10 mouse cellular contexts compared by ENCODE assay signal in genomic region chr6:51998409-51999156, GRCm38 (mm10). TPM values are rescaled to one million over a fixed set of nuclear protein-coding genes. Genes with fewer than 3 reads are reported as not detected.
DNase-seq lines count a peak whose midpoint lies in the region; ATAC-seq lines count a peak whose summit lies in the region.
"Had no signal": no experiment of that assay in that cellular context is flagged by ENCODE, and none has a peak within 500 bp of the region (broad histone marks: within the 10 kb centered on the region; RNA-seq: fewer than 3 reads in every experiment).

No protein-coding gene starts in this region.

- 46% methylated on average over 7 of the region's 7 CpGs for WGBS in limb, embryonic 11.5 days
- 52% methylated on average over 7 of the region's 7 CpGs for WGBS in limb, embryonic 10.5 days

- H3K4me1 ChIP-seq in limb, embryonic 11.5 days (ENCODE audit: control insufficient read depth, insufficient read depth, low read length) = no peaks in the 10 kb centered on the region
- peaks cover 2% of the 10 kb centered on the region; the same call in 1 of the 2 replicates for H3K4me1 ChIP-seq in limb, embryonic 10.5 days
- H3K4me1 ChIP-seq: heart, embryonic 12.5 days; limb, embryonic 15.5 days had no signal

- H3K4me2 ChIP-seq in limb, embryonic 11.5 days (ENCODE audit: low read depth, severe bottlenecking) = no peak overlapping the region
- H3K4me2 ChIP-seq: heart, embryonic 12.5 days; limb, embryonic 15.5 days had no signal

- H3K9me3 ChIP-seq in limb, embryonic 11.5 days (ENCODE audit: control insufficient read depth, low read length) = no peaks in the 10 kb centered on the region
- H3K9me3 ChIP-seq in limb, embryonic 10.5 days (replicated peaks) = no peaks in the 10 kb centered on the region
- H3K9me3 ChIP-seq: heart, embryonic 12.5 days; limb, embryonic 15.5 days had no signal

- no peak overlapping the region for H3K4me3 ChIP-seq in limb, embryonic 11.5 days (ENCODE audit: low read depth, low read length)
- no peak overlapping the region for H3K4me3 ChIP-seq in limb, embryonic 10.5 days
- H3K4me3 ChIP-seq: heart, embryonic 12.5 days; limb, embryonic 15.5 days had no signal

- ATAC-seq in limb, embryonic 11.5 days (ENCODE audit: insufficient number of reproducible peaks, low FRiP score, low TSS enrichment, low read depth) = no peak
- peak; percentile 77; the same call in 1 of the 2 replicates for ATAC-seq in megakaryocyte-erythroid progenitor cell, adult 5-6 weeks (replicated peaks; ENCODE audit: low FRiP score, low TSS enrichment, poor library complexity, severe bottlenecking)

- no peak overlapping the region for H3K27ac ChIP-seq in limb, embryonic 11.5 days (replicated peaks; ENCODE audit: low read depth, low read length)
- no peak overlapping the region for H3K27ac ChIP-seq in limb, embryonic 10.5 days
- H3K27ac ChIP-seq: limb, embryonic 15.5 days had no signal

- intact Hi-C loops in left cerebral cortex, postnatal 36 days (cut with DNase I) = no loop called here

- no peak overlapping the region for H3K9ac ChIP-seq in limb, embryonic 11.5 days (ENCODE audit: low read length)
- H3K9ac ChIP-seq: heart, embryonic 12.5 days; limb, embryonic 15.5 days had no signal

- peak; percentile 47 for DNase-seq in limb, embryonic 11.5 days (ENCODE audit: low spot score)
- no peak for DNase-seq in limb, embryonic 10.5 days (ENCODE audit: low spot score)
- peak; percentile 76 for DNase-seq in NIH3T3 (ENCODE audit: low read depth)
- peak; percentile 19 for DNase-seq in c-Kit-positive CD71-positive TER-119-positive erythroid progenitor cells, embryonic 14.5 days (ENCODE audit: low spot score)
- DNase-seq in cerebellum, adult 11-12 months = no peak
- no peak for DNase-seq in left cerebral cortex, postnatal 36 days (ENCODE audit: low spot score in 2 of 2)
- DNase-seq: cerebellum, adult 9-10 months had no signal

- H3K36me3 ChIP-seq in limb, embryonic 11.5 days (ENCODE audit: control insufficient read depth, insufficient read depth, low read length) = no peaks in the 10 kb centered on the region
- H3K36me3 ChIP-seq in limb, embryonic 10.5 days = no peaks in the 10 kb centered on the region
- H3K36me3 ChIP-seq: heart, embryonic 12.5 days; limb, embryonic 15.5 days had no signal

- 0 out of 2 replicates have a peak, but pooled peaks cover 2% of the 10 kb centered on the region for H3K27me3 ChIP-seq in limb, embryonic 11.5 days (ENCODE audit: control insufficient read depth, insufficient read depth, low read length)
- H3K27me3 ChIP-seq in limb, embryonic 10.5 days (ENCODE audit: low read depth, poor library complexity, severe bottlenecking) = peaks cover 18% of the 10 kb centered on the region

RNA-seq across cellular contexts. Expression of gene Skap2, which starts 13.8 kb away (rescaled TPM):
- polyA plus RNA-seq in limb, embryonic 11.5 days (2014; fragmentation: Nextera tagmentation; extraction: Ambion mirVana) = 15.3 and 20.3 TPM in 2 replicates
- 16.4 and 19.3 TPM in 2 replicates for polyA plus RNA-seq in limb, embryonic 10.5 days (2016; fragmentation: Nextera tagmentation; extraction: Ambion mirVana)
- total RNA-seq in megakaryocyte-erythroid progenitor cell, adult 5-6 weeks (2014; fragmentation: Nextera tagmentation) = 18.5 and 30.0 TPM in 2 replicates
- 44.3 and 66.4 TPM in 2 replicates for total RNA-seq in megakaryocyte-erythroid progenitor cell, adult 5-6 weeks (2017)
- 10 to 100 TPM in 1 of 2 experiments, 1 to 10 TPM in 1; 8.5 to 10.5 TPM for total RNA-seq in left cerebral cortex, postnatal 36 days (2021)

Comparison
In these comparisons a context has a peak if more than half of its experiments do, and no peak if none do; other contexts are left out.
1. DNase-seq: peak in limb, embryonic 11.5 days (single experiment), NIH3T3 (single experiment) and c-Kit-positive CD71-positive TER-119-positive erythroid progenitor cells, embryonic 14.5 days (single experiment); none in limb, embryonic 10.5 days (single experiment), cerebellum, adult 11-12 months (single experiment) and left cerebral cortex, postnatal 36 days (0 of 2).